Mouse (Mus musculus) myocyte (in vitro differentiated cells): ENCODE data around the gene Ifna9.

ENCODE experiments used
- CEBPB ChIP-seq: IDR thresholded peaks from 2 replicates; pipeline ENCODE4 v1.6.1; 2011; ENCODE audit warnings: mild to moderate bottlenecking, moderate library complexity; ENCODE audit not compliant: poor library complexity, insufficient read depth, severe bottlenecking
- E2F4 ChIP-seq: IDR thresholded peaks from one replicate; pipeline ENCODE4 v1.6.1; 2011; ENCODE audit warnings: mild to moderate bottlenecking, control low read depth, moderate library complexity; ENCODE audit not compliant: insufficient read depth
- MAX ChIP-seq: IDR thresholded peaks from one replicate; pipeline ENCODE4 v1.6.1; 2011; ENCODE audit warnings: low read depth, mild to moderate bottlenecking, control low read depth
- MYOD1 ChIP-seq, 3 experiments: IDR thresholded peaks; one replicate each; pipeline ENCODE4 v1.6.1; 2011; ENCODE audit warnings: control low read depth in 2 of 3, low read depth in 2 of 3, mild to moderate bottlenecking in 2 of 3, moderate library complexity in 1 of 3; ENCODE audit not compliant: insufficient read length in 2 of 3, control insufficient read depth in 1 of 3
- POLR2A ChIP-seq: IDR thresholded peaks from one replicate; pipeline ENCODE4 v1.6.1; 2011; ENCODE audit warnings: low read depth, mild to moderate bottlenecking, control low read depth, moderate library complexity; ENCODE audit not compliant: insufficient read length
- POLR2AphosphoS2 ChIP-seq: IDR thresholded peaks from one replicate; pipeline ENCODE4 v1.6.1; 2011; ENCODE audit warnings: low read depth, control low read depth; ENCODE audit not compliant: insufficient read length
- REST ChIP-seq: IDR thresholded peaks from one replicate; pipeline ENCODE4 v1.6.1; 2011; ENCODE audit warnings: mild to moderate bottlenecking, control low read depth, moderate library complexity; ENCODE audit not compliant: insufficient read depth, insufficient read length
- TCF12 ChIP-seq: IDR thresholded peaks from one replicate; pipeline ENCODE4 v1.6.1; 2011; ENCODE audit warnings: mild to moderate bottlenecking, control low read depth; ENCODE audit not compliant: poor library complexity, insufficient read depth, severe bottlenecking
- USF1 ChIP-seq: IDR thresholded peaks from one replicate; pipeline ENCODE4 v1.6.1; 2011; ENCODE audit warnings: low read depth, mild to moderate bottlenecking, control low read depth, moderate library complexity

DNA sequence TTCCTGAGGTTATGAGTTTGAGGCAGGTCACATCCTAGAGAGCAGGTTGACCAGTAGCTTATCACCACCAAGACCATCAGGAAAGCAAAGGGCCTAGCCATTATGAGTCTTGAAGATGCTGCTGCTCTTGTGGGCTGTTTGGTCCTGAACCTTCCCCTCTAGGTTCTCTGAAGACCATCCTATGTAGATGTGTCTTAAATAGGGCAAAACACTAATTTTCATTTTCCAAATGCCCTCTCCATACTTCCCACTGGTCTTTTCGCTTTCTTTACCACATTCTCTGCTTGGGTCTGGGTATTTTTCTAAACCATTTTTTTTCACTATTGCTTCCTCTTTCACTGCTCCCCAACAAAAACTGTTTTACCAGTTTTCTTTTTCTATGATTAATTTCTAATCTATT lies at the start of gene Ifna9:
- TF ChIP-seq POLR2A: no peak
- TF ChIP-seq E2F4: no peak
- no peak for TF ChIP-seq MAX
- TF ChIP-seq USF1: no peak
- no peak for TF ChIP-seq CEBPB
- TF ChIP-seq POLR2AphosphoS2: no peak
- TF ChIP-seq MYOD1 (IDR thresholded peaks at IDR 0.05; ENCODE audit: control insufficient read depth in 1 of 3, insufficient read length in 2 of 3, low read depth in 2 of 3): no peak
- no peak for TF ChIP-seq TCF12
- TF ChIP-seq REST: no peak
